Mouse (Mus musculus) thymus, adult 2 months (tissue): ENCODE results near the gene Ripk3.

Source experiments
- CTCF ChIP-seq: fragments of 200-500 bp; IDR thresholded peaks from 2 replicates; pipeline ENCODE4 v1.5.1; 2012; ENCODE audit warnings: mild to moderate bottlenecking, control low read depth, low read length, moderate library complexity, borderline replicate concordance; ENCODE audit not compliant: control insufficient read depth, poor library complexity, insufficient read depth; ENCODE audit errors: extremely low read depth
- POLR2A ChIP-seq: fragments of 200-500 bp; IDR thresholded peaks from 2 replicates; pipeline ENCODE4 v1.6.1; 2012; ENCODE audit warnings: mild to moderate bottlenecking, low read length, control low read depth, moderate library complexity; ENCODE audit not compliant: control insufficient read depth, poor library complexity, insufficient read depth; ENCODE audit errors: extremely low read depth

- no peak for TF ChIP-seq CTCF
- no peak for TF ChIP-seq POLR2A
These were observed 44.5 kb upstream of the Ripk3 start for GRCm38 (mm10) chr14:55833126-55833525.
